Mouse (Mus musculus) intestine, postnatal 0 days (tissue): Measurements from ENCODE around the gene Ppp4r4. TPM values are rescaled to one million over a fixed set of nuclear protein-coding genes. Genes with fewer than 3 reads are reported as not detected.

Experiments
- ATAC-seq: fragments of 200-750 bp; cut with Nextera tagmentation; 2 replicates; pipeline ENCODE4 v1.8.0; 2017; ENCODE audit warnings: mild to moderate bottlenecking, moderate TSS enrichment, moderate library complexity
- H3K27ac ChIP-seq: fragments of 300-500 bp; sonication (generic); 2 replicates; pipeline ENCODE4 v1.5.1; 2014; ENCODE audit warnings: mild to moderate bottlenecking, low read depth, low read length, moderate library complexity
- H3K27me3 ChIP-seq: fragments of 300-500 bp; sonication (generic); replicated peaks from 2 replicates; pipeline ENCODE4 v1.6.1; 2014; ENCODE audit warnings: low read length, mixed read lengths; ENCODE audit not compliant: control insufficient read depth, insufficient read depth
- H3K36me3 ChIP-seq: fragments of 300-500 bp; sonication (generic); 2 replicates; pipeline ENCODE4 v1.6.1; 2014; ENCODE audit warnings: mild to moderate bottlenecking, moderate library complexity; ENCODE audit not compliant: control insufficient read depth, insufficient read depth
- H3K4me1 ChIP-seq: fragments of 300-500 bp; sonication (generic); replicated peaks from 2 replicates; pipeline ENCODE4 v1.6.1; 2014; ENCODE audit warnings: antibody characterized with exemption, low read length, mixed read lengths; ENCODE audit not compliant: control insufficient read depth, insufficient read depth
- H3K4me2 ChIP-seq: fragments of 300-500 bp; sonication (generic); replicated peaks from 2 replicates; pipeline ENCODE4 v1.6.1; 2014; ENCODE audit warnings: low read depth, mild to moderate bottlenecking, moderate library complexity
- H3K4me3 ChIP-seq: fragments of 300-500 bp; sonication (generic); 2 replicates; pipeline ENCODE4 v1.5.1; 2014; ENCODE audit warnings: low read depth, low read length
- H3K9ac ChIP-seq: fragments of 300-500 bp; sonication (generic); 2 replicates; pipeline ENCODE4 v1.6.1; 2014; ENCODE audit warnings: mild to moderate bottlenecking, low read depth, low read length
- H3K9me3 ChIP-seq: fragments of 300-500 bp; sonication (generic); 2 replicates; pipeline ENCODE4 v1.6.1; 2016; ENCODE audit warnings: mixed run types; ENCODE audit not compliant: control insufficient read depth
- CTCF ChIP-seq: sonication (generic); IDR thresholded peaks from 2 replicates; pipeline ENCODE4 v1.5.1; 2016; ENCODE audit warnings: low read depth, mild to moderate bottlenecking, control low read depth, antibody characterized with exemption, moderate library complexity
- WGBS: fragments of 180-500 bp; shearing (Covaris S2); extraction: QIAGEN DNeasy Blood & Tissue Kit; methylation state at CpG from one replicate; pipeline ENCODE4 v1.1.7; 2014; 5-methylcytosine and 5-hydroxymethylcytosine counted together
- polyA plus RNA-seq: library from polyadenylated mRNA; unstranded; fragments of >200 nt; fragmentation: Nextera tagmentation; extraction: Ambion mirVana; gene quantifications from 2 replicates; pipeline ENCODE4 v1.2.1, GENCODE M21; 2015

Ppp4r4 gene
- polyA plus RNA-seq, 1 experiment from 2014 or later, result 0.56 TPM

GRCm38 (mm10) chr12:103635846-103636245 lies 103.8 kb downstream of the Ppp4r4 start:
- ATAC-seq, result no peak
- Histone ChIP-seq H3K9ac (no peak overlapping the region), H3K4me2 (no peak overlapping the region), H3K27ac (no peak overlapping the region), H3K4me3 (no peak overlapping the region), H3K27me3 (no peaks in the 10 kb centered on the region), H3K9me3 (no peaks in the 10 kb centered on the region), H3K4me1 (no peaks in the 10 kb centered on the region), H3K36me3 (no peaks in the 10 kb centered on the region)
- 67% methylated on average over 2 of the region's 2 CpGs for WGBS
- no peak for TF ChIP-seq CTCF

- Histone ChIP-seq H3K27ac (no peak overlapping the region), H3K36me3 (no peaks in the 10 kb centered on the region), H3K9ac (no peak overlapping the region), H3K4me2 (no peak overlapping the region), H3K27me3 (no peaks in the 10 kb centered on the region), H3K4me1 (no peaks in the 10 kb centered on the region), H3K4me3 (no peak overlapping the region), H3K9me3 (no peaks in the 10 kb centered on the region)
- WGBS, result 0% methylated on average over 2 of the region's 2 CpGs
- ATAC-seq, result no peak
- TF ChIP-seq CTCF, result peak; percentile 96
Measured at GRCm38 (mm10) chr12:103643336-103643735, 111.3 kb downstream of the Ppp4r4 start.

GRCm38 (mm10) chr12:103643818-103644217 lies 111.7 kb downstream of the Ppp4r4 start:
- no peak for TF ChIP-seq CTCF
- no peak overlapping the region for H3K9ac ChIP-seq
- 82% methylated on average over 3 of the region's 3 CpGs for WGBS
- no peaks in the 10 kb centered on the region for H3K27me3 ChIP-seq
- no peak overlapping the region for H3K27ac ChIP-seq
- H3K4me2 ChIP-seq, result no peak overlapping the region
- H3K4me1 ChIP-seq, result no peaks in the 10 kb centered on the region
- ATAC-seq, result no peak
- no peaks in the 10 kb centered on the region for H3K9me3 ChIP-seq
- H3K4me3 ChIP-seq, result no peak overlapping the region
- no peaks in the 10 kb centered on the region for H3K36me3 ChIP-seq

- Histone ChIP-seq H3K4me3 (no peak overlapping the region), H3K27me3 (no peaks in the 10 kb centered on the region)
- TF ChIP-seq CTCF, result no peak
Measured at GRCm38 (mm10) chr12:103644601-103645000, 112.5 kb downstream of the Ppp4r4 start.

GRCm38 (mm10) chr12:103646314-103646713 lies 114.2 kb downstream of the Ppp4r4 start:
- Histone ChIP-seq H3K9me3 (peaks cover 6% of the 10 kb centered on the region; the same call in 1 of the 2 replicates), H3K27ac (no peak overlapping the region), H3K4me3 (no peak overlapping the region), H3K27me3 (no peaks in the 10 kb centered on the region), H3K4me1 (no peaks in the 10 kb centered on the region), H3K4me2 (no peak overlapping the region), H3K36me3 (no peaks in the 10 kb centered on the region), H3K9ac (no peak overlapping the region)
- TF ChIP-seq CTCF, result no peak
- 66% methylated on average over 2 of the region's 2 CpGs for WGBS
- no peak for ATAC-seq

More at GRCm38 (mm10) chr12:103644601-103645000, 112.5 kb downstream of the Ppp4r4 start:
- no peaks in the 10 kb centered on the region for H3K9me3 ChIP-seq
- no peak for ATAC-seq
- H3K27ac ChIP-seq, result no peak overlapping the region
- WGBS, result 36% methylated on average over 5 of the region's 5 CpGs
- no peak overlapping the region for H3K4me2 ChIP-seq
- no peak overlapping the region for H3K9ac ChIP-seq
- H3K4me1 ChIP-seq, result no peaks in the 10 kb centered on the region
- H3K36me3 ChIP-seq, result no peaks in the 10 kb centered on the region

GRCm38 (mm10) chr12:103653836-103654235 lies 121.8 kb downstream of the Ppp4r4 start:
- H3K4me1 ChIP-seq, result no peaks in the 10 kb centered on the region
- H3K27me3 ChIP-seq, result no peaks in the 10 kb centered on the region
- H3K4me2 ChIP-seq, result no peak overlapping the region
- no peak for TF ChIP-seq CTCF
- H3K27ac ChIP-seq, result no peak overlapping the region
- H3K4me3 ChIP-seq, result no peak overlapping the region
- H3K36me3 ChIP-seq, result no peaks in the 10 kb centered on the region
- H3K9ac ChIP-seq, result no peak overlapping the region
- ATAC-seq, result no peak
- WGBS, result 97% methylated on average over 2 of the region's 2 CpGs
- H3K9me3 ChIP-seq, result peaks cover 6% of the 10 kb centered on the region; the same call in 1 of the 2 replicates
